Mouse (Mus musculus): ENCODE measurements around the gene Kidins220. TPM values are rescaled to one million over a fixed set of nuclear protein-coding genes. Genes with fewer than 3 reads are reported as not detected.

Kidins220 gene
- polyA plus RNA-seq, 1 experiment from 2014 or later = 46.7 TPM

DNA sequence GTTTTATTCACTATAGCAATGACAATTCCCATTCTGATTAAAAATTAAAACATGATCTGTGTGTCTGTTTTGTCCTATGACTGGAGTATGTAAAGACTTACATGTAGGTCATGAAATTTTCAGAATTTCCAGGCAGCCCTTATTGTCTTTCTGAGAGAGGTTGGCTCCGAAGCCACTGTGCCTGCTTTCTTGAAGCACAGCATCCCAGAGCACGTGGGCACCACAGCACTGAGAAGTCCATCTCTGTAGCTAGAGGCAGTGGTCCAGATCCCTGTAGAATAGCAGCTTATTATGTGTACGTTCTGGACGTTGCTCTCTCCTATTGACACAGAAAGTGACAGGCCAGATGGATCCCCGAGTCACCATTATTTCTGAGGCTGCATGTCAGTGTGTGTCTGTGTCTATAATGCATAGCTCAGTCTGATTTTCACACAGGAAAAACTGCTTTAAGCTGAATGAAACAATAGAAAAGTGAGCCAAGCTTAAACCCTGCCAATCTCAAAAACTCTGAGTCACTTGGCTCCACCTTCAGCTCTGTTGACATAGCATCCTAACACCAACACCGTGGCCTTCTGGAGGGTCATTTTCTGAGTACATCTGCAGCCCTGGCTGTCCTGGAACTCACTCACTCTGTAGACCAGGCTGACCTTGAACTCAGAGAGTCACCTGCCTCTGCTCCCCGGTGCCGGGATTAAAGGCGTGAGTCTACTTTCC, 84.9 kb downstream of the Kidins220 start:
- no peak overlapping the region for H3K9ac ChIP-seq
- 84% methylated on average over 9 of the region's 9 CpGs for WGBS
- H3K36me3 ChIP-seq = peaks cover 46% of the 10 kb centered on the region
- H3K9me3 ChIP-seq (replicated peaks) = no peaks in the 10 kb centered on the region
- H3K27ac ChIP-seq (ENCODE audit: poor library complexity, severe bottlenecking) = no peak overlapping the region
- no peaks in the 10 kb centered on the region for H3K27me3 ChIP-seq (replicated peaks)
- H3K4me3 ChIP-seq = no peak overlapping the region
- ATAC-seq (ENCODE audit: insufficient number of reproducible peaks, low FRiP score) = no peak; the same call in 1 of the 2 replicates
- H3K4me2 ChIP-seq = no peak overlapping the region
- no peaks in the 10 kb centered on the region for H3K4me1 ChIP-seq (replicated peaks)

DNA sequence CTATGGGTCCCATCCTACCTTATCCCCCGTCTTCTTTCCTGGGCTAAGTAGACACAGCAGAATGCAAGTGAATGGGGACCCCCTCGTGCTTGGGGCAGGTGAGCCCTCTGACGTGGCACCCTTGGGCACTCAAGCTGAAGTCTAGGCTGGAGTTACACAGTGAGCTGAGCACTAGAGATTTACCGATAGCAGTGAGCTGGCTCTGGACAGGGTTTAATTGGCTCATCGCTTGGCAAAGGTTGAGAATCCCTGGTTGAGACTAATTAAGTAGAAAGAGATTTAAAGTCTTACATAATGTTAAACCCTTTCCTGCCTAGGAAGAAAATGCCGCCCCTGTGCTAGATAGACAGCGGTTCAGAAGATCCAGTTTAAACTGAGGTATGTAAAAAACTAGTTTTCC, 86.2 kb downstream of the Kidins220 start:
- WGBS = 87% methylated on average over 7 of the region's 7 CpGs

GRCm38 (mm10) chr12:25062264-25062663, 87.5 kb downstream of the Kidins220 start:
- Histone ChIP-seq H3K4me2 (no peak overlapping the region), H3K4me3 (no peak overlapping the region), H3K36me3 (peaks cover 41% of the 10 kb centered on the region), H3K27me3 (replicated peaks) (no peaks in the 10 kb centered on the region), H3K9me3 (replicated peaks) (0 out of 2 replicates have a peak, but pooled peaks cover 3% of the 10 kb centered on the region), H3K4me1 (replicated peaks) (no peaks in the 10 kb centered on the region), H3K27ac (ENCODE audit: poor library complexity, severe bottlenecking) (no peak overlapping the region), H3K9ac (no peak overlapping the region)
- no peak for ATAC-seq (ENCODE audit: insufficient number of reproducible peaks, low FRiP score)
- 87% methylated on average over 6 of the region's 6 CpGs for WGBS

More for the DNA sequence above, 86.2 kb downstream of the Kidins220 start:
- Histone ChIP-seq H3K4me3 (no peak overlapping the region), H3K27ac (ENCODE audit: poor library complexity, severe bottlenecking) (no peak overlapping the region), H3K27me3 (replicated peaks) (no peaks in the 10 kb centered on the region), H3K36me3 (peaks cover 50% of the 10 kb centered on the region), H3K4me1 (replicated peaks) (no peaks in the 10 kb centered on the region), H3K9ac (no peak overlapping the region), H3K4me2 (no peak overlapping the region), H3K9me3 (replicated peaks) (0 out of 2 replicates have a peak, but pooled peaks cover 3% of the 10 kb centered on the region)
- ATAC-seq (ENCODE audit: insufficient number of reproducible peaks, low FRiP score) = no peak

GRCm38 (mm10) chr12:25073374-25073773, 98.6 kb downstream of the Kidins220 start:
- no peak overlapping the region for H3K4me2 ChIP-seq
- peak; percentile 42 for ATAC-seq (ENCODE audit: insufficient number of reproducible peaks, low FRiP score)
- no peak overlapping the region for H3K4me3 ChIP-seq
- H3K9ac ChIP-seq = no peak overlapping the region
- H3K36me3 ChIP-seq = no peaks in the 10 kb centered on the region
- no peaks in the 10 kb centered on the region for H3K27me3 ChIP-seq (replicated peaks)
- 0 out of 2 replicates have a peak, but pooled peaks cover 8% of the 10 kb centered on the region for H3K9me3 ChIP-seq (replicated peaks)
- 46% methylated on average over 4 of the region's 4 CpGs for WGBS
- H3K27ac ChIP-seq (ENCODE audit: poor library complexity, severe bottlenecking) = peak overlapping the region; percentile 56
- peaks cover 8% of the 10 kb centered on the region for H3K4me1 ChIP-seq (replicated peaks)

DNA sequence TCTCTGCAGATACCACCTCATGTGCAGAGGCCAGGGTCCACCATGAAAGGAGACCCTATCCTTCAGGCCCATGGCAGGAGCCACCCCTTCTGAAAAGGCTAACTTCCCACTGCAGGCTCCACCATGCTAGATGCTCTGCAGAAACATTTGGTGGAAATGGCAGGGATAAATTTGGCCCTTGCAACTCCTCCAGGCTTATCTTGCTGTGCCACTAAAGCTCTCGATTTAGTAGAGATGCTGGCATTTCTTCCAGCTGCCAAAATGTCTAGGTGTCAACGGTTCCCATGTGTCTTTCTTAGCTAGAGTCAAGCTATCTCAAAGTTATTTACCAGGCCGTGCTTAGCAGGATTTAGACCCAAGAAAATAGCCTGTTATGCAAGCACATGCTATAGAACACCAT, 99.6 kb downstream of the Kidins220 start:
- no peak overlapping the region for H3K4me2 ChIP-seq
- no peak overlapping the region for H3K9ac ChIP-seq
- 0 out of 2 replicates have a peak, but pooled peaks cover 8% of the 10 kb centered on the region for H3K9me3 ChIP-seq (replicated peaks)
- 0 out of 2 replicates have a peak overlapping the region, but pooled peaks have one; percentile 56 for H3K27ac ChIP-seq (ENCODE audit: poor library complexity, severe bottlenecking)
- no peaks in the 10 kb centered on the region for H3K27me3 ChIP-seq (replicated peaks)
- no peak for ATAC-seq (ENCODE audit: insufficient number of reproducible peaks, low FRiP score)
- no peaks in the 10 kb centered on the region for H3K36me3 ChIP-seq
- H3K4me3 ChIP-seq = no peak overlapping the region
- 36% methylated on average over 3 of the region's 3 CpGs for WGBS
- H3K4me1 ChIP-seq (replicated peaks) = peaks cover 8% of the 10 kb centered on the region

- H3K4me2 ChIP-seq = peak overlapping the region; percentile 47
- no peak for ATAC-seq (ENCODE audit: insufficient number of reproducible peaks, low FRiP score)
- 35% methylated on average over 26 of the region's 26 CpGs for WGBS
- no peaks in the 10 kb centered on the region for H3K36me3 ChIP-seq
- H3K9me3 ChIP-seq (replicated peaks) = no peaks in the 10 kb centered on the region
- H3K9ac ChIP-seq = no peak overlapping the region
- no peaks in the 10 kb centered on the region for H3K27me3 ChIP-seq (replicated peaks)
- H3K4me1 ChIP-seq (replicated peaks) = peaks cover 25% of the 10 kb centered on the region
- no peak overlapping the region for H3K4me3 ChIP-seq
- peak overlapping the region; percentile 5; the same call in 1 of the 2 replicates for H3K27ac ChIP-seq (ENCODE audit: poor library complexity, severe bottlenecking)
These were observed 108.8 kb downstream of the Kidins220 start for GRCm38 (mm10) chr12:25083260-25084178.

DNA sequence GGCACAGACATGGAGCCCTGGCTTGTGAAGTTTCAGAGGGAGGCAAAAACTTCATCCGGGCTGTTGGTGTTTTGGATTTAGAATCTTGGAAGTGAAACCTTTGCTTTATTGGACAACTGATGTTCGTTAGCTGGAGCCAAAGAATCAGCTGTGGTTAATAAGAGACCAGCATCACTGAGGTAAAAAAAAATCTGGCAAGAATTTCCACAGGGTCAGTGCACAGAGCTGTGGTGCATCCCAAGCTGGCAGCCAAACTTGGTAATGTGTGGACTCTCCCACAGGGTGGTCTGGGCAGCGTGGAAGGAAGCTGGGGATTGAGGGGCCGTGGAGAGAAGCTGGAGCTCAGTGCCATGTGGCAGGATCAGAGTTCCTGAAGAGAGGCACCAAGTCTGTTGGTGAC, 112.2 kb downstream of the Kidins220 start:
- Histone ChIP-seq H3K4me1 (replicated peaks) (peaks cover 49% of the 10 kb centered on the region), H3K36me3 (no peaks in the 10 kb centered on the region), H3K9me3 (replicated peaks) (no peaks in the 10 kb centered on the region), H3K4me3 (no peak overlapping the region), H3K27me3 (replicated peaks) (no peaks in the 10 kb centered on the region), H3K9ac (no peak overlapping the region), H3K27ac (ENCODE audit: poor library complexity, severe bottlenecking) (no peak overlapping the region), H3K4me2 (no peak overlapping the region)
- no peak for ATAC-seq (ENCODE audit: insufficient number of reproducible peaks, low FRiP score)
- WGBS = 49% methylated on average over 4 of the region's 4 CpGs

GRCm38 (mm10) chr12:25089433-25089832, 114.7 kb downstream of the Kidins220 start:
- H3K9ac ChIP-seq = peak overlapping the region; percentile 10; the same call in 1 of the 2 replicates
- H3K27me3 ChIP-seq (replicated peaks) = no peaks in the 10 kb centered on the region
- H3K27ac ChIP-seq (ENCODE audit: poor library complexity, severe bottlenecking) = peak overlapping the region; percentile 6; the same call in 1 of the 2 replicates
- H3K4me2 ChIP-seq = no peak overlapping the region
- H3K9me3 ChIP-seq (replicated peaks) = no peaks in the 10 kb centered on the region
- ATAC-seq (ENCODE audit: insufficient number of reproducible peaks, low FRiP score) = no peak; the same call in 1 of the 2 replicates
- H3K36me3 ChIP-seq = 0 out of 2 replicates have a peak, but pooled peaks cover 2% of the 10 kb centered on the region
- no peak overlapping the region for H3K4me3 ChIP-seq
- 22% methylated on average over 1 of the region's 1 CpGs for WGBS
- H3K4me1 ChIP-seq (replicated peaks) = peaks cover 46% of the 10 kb centered on the region

DNA sequence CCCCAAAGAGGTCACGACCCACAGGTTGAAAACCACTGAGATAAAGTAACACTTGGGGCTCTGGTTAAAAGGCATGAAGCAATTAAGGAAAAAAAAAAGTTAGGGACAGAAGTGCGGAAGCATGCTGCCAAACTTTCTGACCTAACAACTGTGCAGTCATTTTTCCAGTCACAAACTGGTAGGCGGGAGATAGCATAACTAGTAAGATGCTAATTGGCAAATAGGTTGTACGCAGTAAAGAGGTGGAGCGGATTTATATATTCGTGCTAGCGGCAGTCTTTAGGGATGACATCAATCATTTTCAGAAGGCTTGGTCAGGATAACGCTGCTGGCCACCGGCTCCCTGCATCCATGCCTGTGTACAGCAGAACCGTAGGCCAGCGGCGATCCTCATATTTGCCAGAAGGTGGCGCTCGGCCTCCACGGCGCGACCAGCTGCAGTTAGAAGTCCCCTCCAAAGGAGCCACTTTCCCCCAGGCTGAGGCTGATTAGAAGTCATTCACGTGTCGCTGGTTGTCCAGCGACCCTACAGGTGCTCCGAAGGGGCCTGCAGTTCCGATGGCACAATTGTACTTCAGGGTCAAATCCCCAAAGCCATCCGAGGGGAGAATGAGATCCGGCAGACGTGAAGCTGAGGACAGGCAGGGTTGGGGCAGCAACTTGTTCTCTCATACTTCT, 117.4 kb downstream of the Kidins220 start:
- H3K9ac ChIP-seq = peak overlapping the region; percentile 83
- H3K4me3 ChIP-seq = peak overlapping the region; percentile 58
- 0 out of 2 replicates have a peak, but pooled peaks cover 2% of the 10 kb centered on the region for H3K36me3 ChIP-seq
- 8% methylated on average over 25 of the region's 25 CpGs for WGBS
- H3K4me1 ChIP-seq (replicated peaks) = peaks cover 41% of the 10 kb centered on the region
- H3K27me3 ChIP-seq (replicated peaks) = no peaks in the 10 kb centered on the region
- H3K9me3 ChIP-seq (replicated peaks) = no peaks in the 10 kb centered on the region
- ATAC-seq (ENCODE audit: insufficient number of reproducible peaks, low FRiP score) = peak; percentile 67
- peak overlapping the region; percentile 79 for H3K27ac ChIP-seq (ENCODE audit: poor library complexity, severe bottlenecking)
- H3K4me2 ChIP-seq = peak overlapping the region; percentile 68

DNA sequence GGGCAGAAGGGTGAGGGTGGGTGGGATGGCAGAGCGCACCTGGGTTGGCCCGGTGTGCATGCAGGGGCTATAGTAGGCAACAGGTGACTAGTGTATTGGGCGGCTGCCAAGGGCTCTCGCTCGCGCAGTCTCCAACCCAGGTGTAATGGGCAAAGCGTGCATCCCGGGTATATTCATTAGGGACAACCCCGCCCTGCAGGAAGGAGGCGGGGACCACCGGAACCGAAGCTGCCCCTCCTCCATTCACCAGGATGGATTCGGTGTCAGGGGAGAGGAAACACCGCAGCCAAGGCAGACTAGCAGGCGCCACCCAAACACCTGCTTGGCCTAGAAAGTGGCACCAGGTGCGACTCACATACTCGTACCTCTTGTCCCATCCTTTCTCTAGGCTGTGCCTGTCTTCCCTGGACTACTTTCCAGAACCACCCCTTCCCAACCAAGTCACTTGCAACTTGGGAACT, 118.1 kb downstream of the Kidins220 start:
- 2% methylated on average over 17 of the region's 17 CpGs for WGBS

More for the DNA sequence above, 118.1 kb downstream of the Kidins220 start:
- Histone ChIP-seq H3K9me3 (replicated peaks) (no peaks in the 10 kb centered on the region), H3K36me3 (0 out of 2 replicates have a peak, but pooled peaks cover 2% of the 10 kb centered on the region), H3K9ac (peak overlapping the region; percentile 83), H3K27ac (ENCODE audit: poor library complexity, severe bottlenecking) (peak overlapping the region; percentile 79), H3K27me3 (replicated peaks) (no peaks in the 10 kb centered on the region), H3K4me1 (replicated peaks) (peaks cover 43% of the 10 kb centered on the region), H3K4me2 (peak overlapping the region; percentile 68), H3K4me3 (peak overlapping the region; percentile 58)
- peak; percentile 16 for ATAC-seq (ENCODE audit: insufficient number of reproducible peaks, low FRiP score)

Data from heart, embryonic 12.5 days (tissue).